Mouse (Mus musculus) spleen, adult 2 months (tissue): Measurements from ENCODE around the gene Ppp1r9b.

Experiments used
- CTCF ChIP-seq: fragments of 200-500 bp; IDR thresholded peaks from 2 replicates; pipeline ENCODE4 v1.5.1; 2011; ENCODE audit warnings: mild to moderate bottlenecking, inconsistent platforms; ENCODE audit not compliant: insufficient read depth, insufficient read length, insufficient replicate concordance; ENCODE audit errors: extremely low read depth
- POLR2A ChIP-seq: fragments of 200-500 bp; IDR thresholded peaks from 2 replicates; pipeline ENCODE4 v1.6.1; 2011; ENCODE audit warnings: low read depth, low read length, inconsistent platforms

GRCm38 (mm10) chr11:94962534-94963101 is 28.2 kb upstream of the Ppp1r9b start:
- TF ChIP-seq CTCF = no peak
- no peak for TF ChIP-seq POLR2A
